Mouse (Mus musculus): ENCODE results near the gene Ddx60.

GRCm38 (mm10) chr8:62046809-62047208, 118.9 kb downstream of the Ddx60 start:
- TF ChIP-seq CTCF (IDR thresholded peaks at IDR 0.05; ENCODE audit: low read depth) (peak; percentile 55), EP300 (optimal IDR thresholded peaks at IDR 0.05) (no peak)

Measured in stomach, postnatal 0 days (tissue).